Mouse (Mus musculus) embryo, embryonic 10.5 days (tissue): ENCODE measurements around the gene Chat.
A peak's percentile ranks its signal among the peaks of the same experiment; 100 is the strongest.

ENCODE experiments used
- DNase-seq: peaks from one replicate; pipeline ENCODE4 v3.0.0-alpha.2; 2015; ENCODE audit warnings: low spot score

The Chat gene

DNA sequence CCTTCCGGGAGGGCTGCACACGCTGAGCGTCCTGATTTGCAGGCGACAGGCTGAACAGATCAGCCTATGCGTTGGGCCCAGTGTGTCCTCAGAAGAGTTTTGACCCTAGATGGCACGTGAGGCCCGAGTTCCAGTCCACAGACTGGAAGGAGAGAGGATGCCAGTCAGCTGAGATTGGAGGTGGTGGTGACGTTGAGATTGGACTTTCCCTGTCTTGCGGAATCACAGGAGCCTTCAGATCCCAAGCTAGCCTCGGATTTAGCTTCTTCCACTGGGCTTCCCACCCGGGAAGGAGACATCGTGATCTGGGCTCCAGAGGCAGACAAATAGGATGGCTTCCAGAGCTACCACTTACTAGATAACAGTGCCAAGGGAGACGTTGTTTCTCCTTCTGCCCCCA, at the start of gene Chat:
Gene Chat (minus strand): TSS at position 101 of the 400 bp plus-strand sequence.
- no peak for DNase-seq

DNA sequence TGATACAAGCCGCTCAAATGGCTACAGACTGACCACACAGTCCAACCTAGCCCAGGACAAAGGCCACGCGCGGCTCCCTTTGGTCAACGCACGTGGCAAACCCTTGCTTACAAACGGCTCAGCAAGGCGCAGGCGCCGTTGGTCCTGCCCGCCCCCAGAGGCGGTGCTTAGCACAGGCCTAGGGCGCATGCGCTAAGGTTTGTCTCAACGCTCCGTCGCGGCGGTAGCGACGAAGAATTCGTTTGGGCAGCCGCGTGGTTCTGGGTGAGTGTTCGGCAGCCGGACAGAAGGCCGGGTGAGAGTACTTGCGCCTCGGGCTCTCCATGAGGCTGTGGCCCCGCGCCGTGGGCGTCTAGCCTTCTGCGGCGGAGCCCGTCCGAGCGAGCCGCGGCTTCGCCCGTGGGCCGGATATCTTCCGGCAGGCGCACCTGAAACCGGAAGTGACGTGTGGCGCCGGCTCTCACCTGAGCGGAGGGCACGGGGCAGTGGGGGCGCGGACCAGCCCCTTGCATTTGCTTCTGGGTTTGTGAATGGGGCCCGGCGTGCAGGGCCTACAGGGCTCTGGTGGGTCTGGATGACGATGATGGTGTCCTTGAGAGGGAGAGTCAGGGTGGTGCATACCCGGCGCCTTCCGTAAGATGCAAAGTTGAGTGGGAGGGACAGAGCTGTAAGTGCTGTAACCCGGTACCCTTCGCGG, 47.7 kb upstream of the Chat start, which contains the start of gene Ercc6:
Gene Ercc6 (plus strand): TSS at position 186 of the 697 bp plus-strand sequence.
- DNase-seq, result peak; percentile 98

DNA sequence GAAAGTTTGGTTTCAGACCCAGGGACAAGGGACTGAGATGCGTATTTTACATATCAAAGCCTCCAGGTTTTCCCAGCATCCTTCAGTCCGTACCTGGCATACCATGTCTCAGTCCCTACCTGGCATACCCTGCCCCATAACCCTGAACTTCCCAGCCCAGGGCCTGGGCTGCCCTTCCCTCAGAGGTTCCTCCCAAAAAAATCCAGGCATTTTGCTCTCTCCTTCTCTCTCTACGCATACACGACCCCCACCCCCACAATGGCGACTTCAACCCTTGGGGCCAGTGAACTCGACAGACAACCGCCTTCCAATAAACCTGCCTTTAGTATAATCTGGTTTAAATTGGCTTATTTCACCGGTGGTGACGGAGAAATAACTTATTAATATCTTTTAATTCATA, 47.1 kb upstream of the Chat start:
- no peak for DNase-seq

DNA sequence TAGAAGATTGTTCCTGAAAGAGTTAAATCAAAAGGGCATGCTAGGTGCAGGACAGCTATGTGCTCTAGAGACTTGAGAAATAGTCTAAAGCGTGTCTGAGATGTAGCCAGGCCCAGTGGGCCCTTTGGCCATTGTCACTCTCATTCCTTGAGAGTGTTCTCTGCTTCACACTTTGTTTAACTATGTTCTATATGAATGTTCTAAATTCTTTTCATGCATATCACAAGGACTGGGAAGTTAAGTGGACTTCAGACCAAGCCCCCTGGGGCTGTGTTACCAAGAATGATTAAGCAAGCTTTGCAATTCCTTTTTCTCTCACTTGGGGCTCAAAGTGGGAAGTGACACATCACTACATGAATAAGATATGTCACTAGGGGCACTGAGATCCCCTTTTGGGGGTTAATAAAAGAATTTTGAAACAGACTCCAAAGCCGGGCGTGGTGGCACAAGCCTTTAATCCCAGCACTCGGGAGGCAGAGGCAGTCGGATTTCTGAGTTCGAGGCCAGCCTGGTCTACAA, 43.7 kb upstream of the Chat start:
- DNase-seq, result no peak

DNA sequence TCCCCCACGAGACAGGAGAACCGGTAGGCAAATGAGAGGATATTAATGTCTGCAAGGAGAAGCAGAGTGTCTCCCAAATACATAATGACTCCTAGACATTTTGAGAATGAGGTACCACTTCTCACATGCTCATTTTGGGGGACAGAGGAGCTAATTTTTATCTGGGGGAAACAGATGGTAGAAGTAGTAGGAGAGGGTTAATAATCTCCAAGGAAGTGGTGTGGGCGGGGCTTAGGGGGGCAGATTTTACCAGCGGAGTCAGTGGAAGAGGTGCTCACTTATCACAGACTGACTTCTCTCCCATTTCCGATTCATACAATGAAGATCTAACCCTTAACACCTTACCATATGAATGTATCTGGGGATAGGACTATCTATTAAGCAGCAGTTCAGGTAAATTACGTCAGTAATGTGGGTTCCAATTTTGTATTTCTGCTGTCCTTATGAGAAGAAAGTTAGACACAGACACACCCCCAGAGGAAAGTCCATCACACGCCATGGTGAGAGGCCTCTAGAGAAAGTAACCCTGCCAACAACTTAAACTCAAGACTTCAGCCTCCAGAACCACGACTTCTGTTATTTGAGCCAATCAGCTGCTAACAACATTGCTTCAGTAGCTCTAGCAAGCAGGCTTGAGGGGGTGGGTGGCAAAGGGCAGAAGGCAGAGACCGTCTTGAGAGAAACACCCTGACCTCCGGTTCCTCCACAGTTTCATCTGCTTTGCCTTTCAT, 42.5 kb upstream of the Chat start:
- no peak for DNase-seq

DNA sequence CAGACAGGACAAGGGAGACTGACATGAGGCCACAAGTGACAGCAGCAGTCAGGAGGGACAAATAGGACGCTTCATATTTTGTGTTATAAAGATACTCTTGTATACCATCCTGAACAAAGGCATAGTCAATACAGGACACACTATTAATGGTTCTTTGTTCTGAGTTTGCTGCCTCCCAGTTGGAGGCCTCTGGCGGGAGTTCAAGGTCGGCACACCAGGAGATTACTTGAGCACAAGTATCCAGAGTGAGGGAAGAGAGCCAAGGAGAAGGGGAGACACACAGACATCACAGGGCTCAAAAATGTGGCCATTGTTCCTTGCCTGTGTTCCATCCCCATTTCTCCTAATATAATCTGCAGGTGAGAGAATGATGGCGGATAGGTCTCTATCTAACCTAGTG, 41.4 kb upstream of the Chat start:
- no peak for DNase-seq

DNA sequence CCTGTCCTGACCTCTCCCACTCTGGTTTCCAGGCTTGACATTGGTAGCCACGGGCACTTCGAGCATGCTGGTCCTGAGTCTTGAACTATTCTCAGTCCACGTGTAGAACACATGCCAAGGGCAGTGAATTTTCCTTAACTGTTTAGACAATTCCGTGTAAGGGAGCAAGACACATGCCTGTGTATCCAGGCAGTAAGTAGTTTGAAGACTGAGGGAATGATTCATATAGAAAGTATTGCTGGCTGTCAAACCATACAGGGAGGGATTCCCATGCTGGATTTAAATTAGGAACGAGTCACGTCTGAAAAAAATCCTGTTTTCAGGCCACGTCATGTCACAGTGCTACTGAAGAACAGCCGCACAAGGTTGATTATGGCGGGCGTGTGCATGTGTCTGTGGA, 40.5 kb upstream of the Chat start:
- no peak for DNase-seq

DNA sequence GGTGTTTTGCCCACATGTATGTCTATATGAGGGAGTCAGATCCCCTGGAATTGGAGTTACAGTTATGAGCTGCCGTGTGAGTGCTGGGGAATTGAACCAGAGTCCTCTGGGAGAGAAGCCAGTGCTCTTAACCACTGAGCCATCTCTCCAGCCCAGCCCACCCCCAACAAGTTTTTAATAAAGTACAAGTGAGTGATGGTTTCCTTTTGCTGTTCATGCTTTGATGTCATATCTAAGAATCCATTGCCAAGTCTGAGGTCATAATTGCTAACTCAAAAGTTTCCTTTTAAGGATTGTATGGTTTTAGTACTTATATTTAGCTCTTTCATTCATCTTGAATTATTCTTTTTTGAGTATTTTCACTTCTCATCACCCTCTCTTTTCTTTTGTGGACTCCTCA, 38.1 kb upstream of the Chat start:
- no peak for DNase-seq

DNA sequence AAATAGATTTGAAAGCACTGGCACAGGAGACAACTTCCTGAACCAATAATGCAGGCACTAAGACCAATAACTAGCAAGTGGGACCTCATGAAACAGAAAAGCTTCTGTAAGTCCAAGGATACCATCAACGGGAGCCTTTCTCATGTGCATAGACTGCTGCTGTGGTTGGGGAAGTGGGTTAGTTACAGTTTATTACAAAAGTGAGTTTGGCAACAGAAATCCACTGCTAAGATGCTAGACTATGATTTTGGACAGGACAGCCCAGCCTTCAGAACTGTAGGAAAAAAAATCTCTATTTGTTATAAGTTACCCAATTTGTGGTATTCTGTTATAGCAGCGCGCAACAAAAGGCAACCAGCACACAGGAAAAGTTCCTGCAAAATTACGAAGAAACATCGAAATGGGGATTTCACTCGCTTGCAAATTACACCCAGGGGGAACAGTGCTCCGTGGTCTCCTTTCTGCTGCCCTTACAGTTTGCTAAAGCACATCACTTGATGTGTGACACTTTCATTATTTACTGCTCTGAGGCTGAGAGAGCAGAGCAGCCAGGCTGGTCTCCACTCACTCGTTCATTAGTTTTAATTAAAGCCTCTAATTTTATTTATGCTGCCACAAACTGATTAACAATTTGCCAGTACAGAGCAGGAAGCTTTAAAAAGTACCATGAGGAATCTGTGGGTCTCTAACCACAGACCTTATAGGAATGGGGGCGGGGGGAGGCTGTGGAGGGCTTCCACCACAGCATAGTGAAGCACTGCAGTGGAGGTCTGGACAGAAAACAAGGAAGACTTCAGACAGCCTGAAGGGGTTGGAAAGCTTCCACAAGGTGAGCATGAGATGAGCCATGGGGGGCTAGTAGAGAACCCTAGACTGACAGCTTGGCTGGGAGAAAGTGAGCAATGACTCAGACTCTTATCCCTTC, 37.2 kb upstream of the Chat start:
- DNase-seq, result no peak

DNA sequence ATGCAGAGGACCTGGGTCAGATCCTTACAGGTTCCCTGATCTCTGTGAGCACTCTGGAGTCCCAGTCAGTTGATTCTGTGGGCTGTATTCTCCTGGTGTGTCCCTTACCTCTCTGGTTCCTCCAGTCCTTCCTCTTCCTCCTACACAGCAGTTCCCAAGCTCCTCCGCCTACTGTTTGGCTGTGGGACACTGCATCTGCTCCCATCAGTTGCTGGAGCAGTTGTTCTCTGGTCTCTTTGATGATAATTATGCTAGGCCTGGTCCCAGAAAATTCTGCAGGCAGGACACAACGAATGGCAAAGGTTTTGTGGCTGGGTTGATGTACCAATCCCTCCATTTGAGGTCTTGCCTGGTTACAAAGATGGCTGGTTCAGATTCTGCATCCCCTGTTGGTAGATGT, 35.5 kb upstream of the Chat start:
- no peak for DNase-seq

DNA sequence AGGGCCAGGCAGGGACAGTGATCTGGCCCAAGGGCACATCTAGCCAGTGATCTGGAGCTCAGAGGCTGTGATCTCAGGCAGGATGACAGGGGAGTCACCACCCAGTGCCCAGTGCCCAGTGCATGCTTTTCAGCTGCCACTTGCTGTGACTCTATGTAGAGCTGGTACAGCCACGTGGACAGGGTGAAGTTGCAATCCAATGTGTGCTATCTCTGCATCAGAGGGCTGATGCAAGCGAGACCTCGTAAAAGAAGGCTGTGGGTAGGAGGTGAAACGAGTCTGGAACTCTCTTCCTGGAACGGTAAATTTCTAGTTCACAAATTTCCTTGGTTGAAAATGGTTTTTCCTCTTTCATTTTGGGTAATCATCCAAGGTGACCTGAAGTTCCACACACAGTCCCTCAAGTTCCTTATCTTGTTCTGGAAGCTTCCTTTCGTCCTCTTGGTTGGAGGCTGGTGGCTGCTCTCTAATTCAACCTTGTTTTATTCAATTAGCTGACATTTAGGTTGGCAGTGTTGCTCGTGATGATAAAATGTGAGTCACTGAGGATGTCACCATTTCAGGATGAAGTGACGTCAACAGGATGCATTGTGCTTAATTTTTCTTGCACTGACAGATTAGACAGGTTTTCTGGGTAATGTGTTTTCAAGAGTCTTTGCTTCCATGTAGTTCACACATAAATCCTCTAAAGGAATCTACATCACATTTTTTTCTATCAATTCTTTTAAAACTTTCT, 30.5 kb upstream of the Chat start:
- no peak for DNase-seq

DNA sequence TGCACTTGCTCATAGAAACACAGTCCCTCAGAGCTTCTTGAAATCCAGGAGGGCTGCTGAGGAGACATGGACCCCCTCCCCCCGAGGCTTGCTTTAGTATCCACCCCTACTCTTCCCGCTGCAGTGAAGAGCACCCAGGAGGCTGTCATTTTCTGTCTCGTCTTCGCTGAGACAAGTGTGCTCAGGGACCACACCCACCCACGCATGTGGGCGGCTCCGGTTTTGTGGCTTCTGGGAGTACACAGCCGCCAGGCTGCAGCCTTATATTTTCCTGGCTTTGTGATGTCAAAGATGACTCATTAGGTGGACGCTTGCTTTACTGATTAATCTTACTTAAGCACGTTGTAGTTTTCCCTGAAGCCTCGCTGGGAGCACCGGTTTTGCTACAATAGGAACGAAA, 26.7 kb upstream of the Chat start:
- peak; percentile 5 for DNase-seq

DNA sequence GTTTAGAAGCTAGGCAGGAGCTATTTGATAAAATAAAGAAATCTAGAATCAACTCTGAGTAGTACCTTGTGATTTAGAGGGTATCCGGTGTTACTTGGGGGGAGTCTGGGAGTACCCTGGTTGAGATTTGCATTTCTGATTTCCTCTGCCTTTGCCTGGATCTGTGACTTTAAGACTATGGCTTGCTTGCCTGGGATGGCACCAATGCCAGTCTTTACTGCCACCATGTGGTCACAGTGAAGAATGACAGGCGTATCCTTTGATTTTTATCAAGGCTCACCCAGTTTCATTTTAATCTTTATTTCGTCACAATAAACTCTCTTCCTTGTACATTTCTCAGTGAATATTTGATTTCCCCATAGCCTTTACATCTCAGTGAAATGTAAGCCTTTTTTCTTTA, 16.3 kb upstream of the Chat start:
- DNase-seq, result peak; percentile 80

DNA sequence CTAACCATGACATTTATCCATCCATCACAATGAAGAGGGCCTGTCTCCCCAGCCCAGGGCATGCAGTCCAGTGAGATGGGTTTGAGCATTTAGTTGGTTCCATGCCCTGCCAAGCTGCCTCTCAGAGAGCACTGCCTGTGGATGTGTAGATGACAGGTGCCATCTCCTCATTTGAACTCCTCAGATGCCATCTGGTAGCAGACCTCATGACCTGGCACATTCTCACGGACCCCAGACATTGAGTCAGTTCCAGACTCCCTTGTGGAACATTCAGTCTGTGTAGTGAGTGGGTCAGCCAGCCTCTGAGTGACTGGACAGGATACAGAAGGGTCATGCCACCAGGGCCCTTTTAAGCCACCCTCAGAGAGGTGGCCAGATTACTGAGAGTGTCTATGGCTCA, 11.8 kb upstream of the Chat start:
- no peak for DNase-seq

DNA sequence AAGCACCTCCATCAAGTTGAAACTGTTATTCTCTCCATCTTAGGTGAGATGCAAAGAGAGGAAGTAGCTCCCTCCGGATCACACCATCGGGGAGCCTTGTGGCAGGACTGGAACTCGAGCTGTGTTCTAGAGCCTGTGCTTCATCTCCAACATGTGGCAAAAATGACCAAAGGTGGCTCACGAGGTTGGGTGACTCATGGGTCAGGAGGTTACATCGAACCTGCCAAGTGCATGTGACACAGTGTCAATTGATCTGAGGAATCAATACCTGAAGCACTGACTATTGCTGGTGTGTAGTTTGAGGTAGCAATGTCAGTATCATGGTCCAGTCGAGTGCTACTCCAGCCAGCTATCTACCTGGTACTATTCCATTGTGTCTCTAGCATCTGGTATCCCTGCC, 10.8 kb upstream of the Chat start:
- no peak for DNase-seq

DNA sequence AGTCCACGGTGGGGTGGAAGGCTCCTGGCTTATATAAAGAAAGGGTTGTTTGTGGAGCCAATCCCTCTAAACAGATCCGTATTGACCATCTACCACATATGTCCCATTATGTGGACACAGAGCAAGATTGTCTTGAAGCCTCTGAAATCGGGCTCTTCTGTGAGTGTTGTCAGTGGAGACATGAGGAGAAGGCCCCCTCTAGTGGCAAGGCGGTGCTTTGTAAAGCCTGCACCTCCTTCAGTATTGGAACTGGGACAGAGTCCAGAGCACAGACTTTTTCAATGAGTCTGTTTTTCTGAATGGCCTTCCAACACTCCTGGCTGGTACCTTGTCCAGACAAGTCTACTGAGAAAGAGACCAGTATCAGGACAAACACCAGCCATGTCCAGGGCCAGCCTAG, 7.2 kb upstream of the Chat start:
- peak; percentile 80 for DNase-seq

DNA sequence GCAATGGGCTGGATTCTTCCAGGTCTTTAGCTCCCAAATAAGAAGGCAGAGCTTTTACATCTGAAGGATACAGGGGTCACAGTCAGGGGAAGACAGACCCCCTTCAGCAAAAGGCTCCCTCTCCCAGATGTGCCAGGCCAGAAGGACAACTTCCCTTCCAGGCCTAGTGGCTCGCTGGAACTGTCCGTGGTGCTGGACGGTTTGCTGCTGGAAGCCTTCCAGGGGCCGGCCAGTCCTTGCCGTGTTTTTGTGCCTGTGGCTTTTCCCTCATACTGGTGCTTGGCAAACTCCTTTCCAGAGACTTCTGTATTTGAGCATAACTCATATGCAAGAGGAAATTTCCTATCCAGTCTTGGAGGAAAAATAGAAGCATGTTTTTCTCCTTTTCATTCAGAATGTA, 1.8 kb upstream of the Chat start:
- peak; percentile 78 for DNase-seq

DNA sequence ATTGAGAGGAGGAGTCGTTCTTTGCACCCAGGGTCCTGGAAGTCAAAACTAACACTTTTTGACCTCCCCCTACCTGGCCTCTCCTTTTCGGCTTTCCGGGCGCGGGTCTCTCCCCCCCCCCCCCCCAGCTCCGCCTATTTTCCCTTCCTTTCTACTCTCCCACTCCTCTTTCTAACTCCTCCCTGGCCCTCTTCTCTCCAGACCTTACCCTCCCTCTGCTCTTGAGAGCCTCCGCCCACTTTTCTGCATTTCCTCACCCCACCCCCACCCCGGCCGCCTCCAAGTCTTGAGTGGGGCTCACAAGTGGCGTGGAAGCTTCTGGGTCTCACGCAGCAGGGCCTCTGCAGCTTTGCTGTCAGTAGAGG, 301 bp downstream of the Chat start:
- DNase-seq, result peak; percentile 1

DNA sequence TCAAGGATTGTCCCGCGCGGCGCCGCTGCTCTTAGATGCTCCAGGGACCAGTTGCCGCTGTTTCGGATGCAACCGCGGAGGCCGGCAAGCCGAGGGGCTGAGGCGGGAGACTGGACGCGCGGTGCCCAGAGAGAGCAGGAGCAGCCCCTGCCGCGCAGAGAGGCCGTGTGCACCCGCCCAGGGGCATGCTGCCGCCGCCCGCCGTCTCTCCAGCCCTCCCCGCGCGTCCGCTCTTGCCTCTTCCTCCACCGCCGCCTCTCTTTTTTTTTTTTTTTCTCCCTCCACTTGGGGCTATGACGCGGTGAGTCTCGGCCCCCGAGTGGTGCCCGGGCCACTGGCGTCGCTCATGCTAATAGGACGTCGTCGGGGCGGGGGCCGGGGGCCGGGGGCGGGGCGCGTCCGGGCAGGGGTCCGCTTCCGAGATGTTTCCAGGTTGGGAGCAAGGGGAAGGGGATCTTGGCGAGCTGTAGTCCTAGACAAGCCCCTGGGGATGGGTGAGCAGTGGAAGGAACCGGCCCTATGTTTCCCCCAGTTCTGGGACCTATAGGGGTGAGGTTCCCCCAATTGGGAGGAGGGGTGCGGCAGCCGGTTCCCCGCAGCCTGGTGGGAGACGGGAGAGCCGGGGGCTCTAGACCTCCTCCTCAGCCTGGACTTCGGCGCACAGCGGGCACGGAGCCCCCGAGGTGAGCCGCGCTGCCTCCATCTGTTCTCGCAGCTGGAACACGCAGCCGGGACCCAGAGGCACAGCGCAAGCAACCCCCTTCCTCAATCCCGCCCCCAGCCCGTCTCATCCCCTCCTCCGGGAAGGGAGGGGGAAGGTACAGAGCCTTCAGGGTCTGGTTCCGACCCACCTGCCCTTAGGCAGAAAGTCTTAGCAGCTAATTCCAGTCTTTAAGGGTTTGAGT, 936 bp downstream of the Chat start, which contains the start of gene Slc18a3:
Gene Slc18a3 (minus strand): TSS at position 250 of the 905 bp plus-strand sequence.
- peak; percentile 39 for DNase-seq

DNA sequence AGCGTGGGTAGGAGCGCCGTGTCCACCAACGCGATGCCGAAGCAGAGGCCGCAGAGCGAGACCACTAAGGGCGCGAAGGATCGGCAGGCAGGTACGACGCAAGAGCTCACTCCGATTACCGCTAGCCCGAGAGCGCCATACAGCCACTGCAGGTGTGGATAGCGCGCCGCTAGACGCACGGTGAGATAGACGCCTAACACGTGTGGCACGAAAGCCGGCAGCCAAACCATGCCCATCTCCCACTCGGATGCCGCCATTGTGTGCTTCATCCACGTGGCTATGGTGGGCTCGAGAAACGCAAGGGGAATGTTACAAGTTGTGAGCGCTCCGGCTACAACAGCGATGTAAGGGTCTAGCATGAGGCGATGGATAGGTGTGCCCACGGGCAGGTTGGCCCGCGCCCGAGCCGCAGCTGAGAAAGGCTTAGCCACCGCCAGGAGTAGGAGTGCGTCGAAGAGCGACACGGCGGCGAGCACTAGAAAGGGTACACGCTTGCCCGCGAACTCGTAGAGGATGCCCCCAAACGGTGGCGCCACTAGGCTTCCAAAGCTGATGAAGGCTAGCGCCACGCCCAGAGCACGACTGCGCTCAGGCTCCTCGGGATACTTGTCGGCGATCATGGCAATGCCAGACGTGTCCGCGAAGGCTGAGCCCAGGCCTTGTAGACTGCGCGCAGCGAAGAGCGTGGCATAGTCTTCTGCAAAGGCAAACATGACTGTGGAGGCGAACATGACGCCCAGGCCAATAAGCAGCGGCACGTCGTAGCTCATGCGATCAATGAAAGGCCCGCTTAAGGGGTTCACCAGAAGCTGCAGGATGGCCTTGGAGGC, 2.4 kb downstream of the Chat start:
- DNase-seq, result peak; percentile 27
